Mouse (Mus musculus): Measurements from ENCODE around the gene Rin1.

DNA sequence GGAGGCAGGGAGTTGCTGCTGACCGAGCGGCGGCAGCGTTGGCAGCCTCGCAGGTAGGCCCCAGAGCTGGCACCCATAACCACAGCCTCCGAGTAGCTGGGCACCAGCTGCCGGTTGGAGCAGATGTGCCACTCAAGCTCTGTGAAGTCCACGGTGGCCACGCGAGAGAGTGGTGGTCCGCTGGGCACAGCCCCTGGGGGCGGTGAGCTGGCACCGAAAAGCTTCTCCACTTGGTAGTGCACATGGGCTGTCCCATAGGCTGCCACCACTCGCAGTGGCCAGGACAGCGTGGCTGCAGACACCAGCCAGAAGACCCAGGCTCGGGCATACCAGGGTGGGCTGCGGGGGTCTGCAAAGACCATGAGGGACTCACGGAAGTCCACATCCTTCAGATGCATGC, 31.7 kb downstream of the Rin1 start:
- TF ChIP-seq CTCF (IDR thresholded peaks at IDR 0.05; ENCODE audit: extremely low read depth, insufficient read depth, insufficient read length, insufficient replicate concordance), result no peak
- no peak for TF ChIP-seq POLR2A (IDR thresholded peaks at IDR 0.05; ENCODE audit: low read depth, low read length)

Data from spleen, adult 2 months (tissue).